Mouse (Mus musculus) ES-Bruce4 (cell line): Measurements from ENCODE around the gene Prok2. TPM values are rescaled to one million over a fixed set of nuclear protein-coding genes. Genes with fewer than 3 reads are reported as not detected.

Source experiments
- H3K27ac ChIP-seq: 2 replicates; pipeline ENCODE4 v1.5.1; 2012; ENCODE audit warnings: low read length, inconsistent platforms; ENCODE audit not compliant: insufficient read depth
- H3K27me3 ChIP-seq: 2 replicates; pipeline ENCODE4 v1.6.1; 2012; ENCODE audit warnings: mild to moderate bottlenecking, low read length, inconsistent platforms; ENCODE audit not compliant: control insufficient read depth, poor library complexity, insufficient read depth, severe bottlenecking
- H3K36me3 ChIP-seq: 2 replicates; pipeline ENCODE4 v1.6.1; 2012; ENCODE audit warnings: inconsistent platforms, mild to moderate bottlenecking, low read length, moderate library complexity; ENCODE audit not compliant: control insufficient read depth, poor library complexity, insufficient read depth, severe bottlenecking
- H3K4me1 ChIP-seq: one replicate; pipeline ENCODE4 v1.8.1; 2011; ENCODE audit warnings: low read length; ENCODE audit not compliant: control insufficient read depth, insufficient read depth
- H3K4me3 ChIP-seq: 2 replicates; pipeline ENCODE4 v1.5.1; 2011; ENCODE audit warnings: low read depth, mild to moderate bottlenecking, low read length
- H3K9ac ChIP-seq: 2 replicates; pipeline ENCODE4 v1.6.1; 2012; ENCODE audit warnings: low read depth, mild to moderate bottlenecking, inconsistent platforms; ENCODE audit not compliant: poor library complexity, severe bottlenecking
- H3K9me3 ChIP-seq: replicated peaks from 2 replicates; pipeline ENCODE4 v1.6.1; 2012; ENCODE audit warnings: mild to moderate bottlenecking, low read length, inconsistent platforms; ENCODE audit not compliant: control insufficient read depth, poor library complexity, insufficient read depth, severe bottlenecking
- CTCF ChIP-seq: IDR thresholded peaks from one replicate; pipeline ENCODE4 v1.8.1; 2011; ENCODE audit warnings: low read depth, low read length
- EP300 ChIP-seq: IDR thresholded peaks from 2 replicates; pipeline ENCODE4 v1.6.1; 2011; ENCODE audit warnings: low read depth, low read length; ENCODE audit not compliant: insufficient read depth
- POLR2A ChIP-seq: IDR thresholded peaks from one replicate; pipeline ENCODE4 v1.8.1; 2011; ENCODE audit warnings: low read length; ENCODE audit not compliant: insufficient read depth
- polyA plus RNA-seq: library from polyadenylated mRNA; stranded (reverse); fragments of >200 nt; gene quantifications from 2 replicates; pipeline ENCODE4 v1.2.4, GENCODE M21; 2011; ENCODE audit warnings: low read depth; ENCODE audit not compliant: missing spikeins, insufficient read depth, insufficient read length

Prok2 gene
- polyA plus RNA-seq, 1 experiment, result not detected

DNA sequence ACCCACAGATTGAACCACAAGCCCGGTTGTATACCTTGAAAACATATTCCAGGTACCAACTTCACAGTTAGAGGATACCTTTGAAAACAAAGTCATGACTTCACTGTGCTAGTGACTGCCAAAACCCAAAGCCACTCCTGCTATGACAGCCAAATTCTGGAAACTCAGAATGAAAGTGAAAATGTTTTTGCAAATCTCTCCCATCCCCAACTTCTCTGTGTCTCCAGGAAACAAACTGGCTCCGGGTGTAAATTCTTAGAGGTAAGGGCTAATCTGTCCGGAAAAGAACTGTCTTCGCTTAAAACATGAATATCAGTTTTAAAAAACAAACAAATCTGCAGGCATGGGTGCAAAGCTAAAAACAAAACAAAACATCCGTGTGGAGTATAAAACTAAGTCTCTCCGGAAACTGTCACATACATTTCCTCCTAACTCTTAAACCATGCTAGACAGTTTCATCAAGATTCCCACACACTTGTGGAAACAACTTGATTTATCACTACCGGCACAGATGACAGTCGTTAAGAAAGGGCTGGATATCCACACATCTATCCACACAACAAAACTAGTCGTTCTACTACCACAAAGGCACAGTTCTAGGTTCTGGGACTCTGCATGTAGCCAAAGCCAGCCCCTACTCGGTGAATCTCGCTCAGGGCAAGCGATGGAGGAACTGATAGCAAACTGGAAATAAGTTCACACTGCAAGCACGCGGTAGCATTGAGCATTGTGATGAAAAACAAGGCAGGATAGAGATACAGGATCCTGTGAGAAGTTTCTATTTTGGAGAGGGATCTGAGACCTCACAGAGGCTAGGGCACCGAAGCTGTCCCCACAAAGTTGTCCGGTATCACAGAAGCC, 60.5 kb downstream of the Prok2 start:
- H3K27ac ChIP-seq, result no peak overlapping the region
- peak overlapping the region; percentile 52 for H3K4me3 ChIP-seq
- no peaks in the 10 kb centered on the region for H3K9me3 ChIP-seq
- no peak for TF ChIP-seq EP300
- TF ChIP-seq CTCF, result no peak
- no peak for TF ChIP-seq POLR2A
- peaks cover 6% of the 10 kb centered on the region; the same call in 1 of the 2 replicates for H3K27me3 ChIP-seq
- no peaks in the 10 kb centered on the region for H3K36me3 ChIP-seq
- peak overlapping the region; percentile 41 for H3K9ac ChIP-seq
- H3K4me1 ChIP-seq, result no peaks in the 10 kb centered on the region

GRCm38 (mm10) chr6:99663232-99663631, 63.0 kb downstream of the Prok2 start:
- no peaks in the 10 kb centered on the region for H3K4me1 ChIP-seq
- TF ChIP-seq EP300, result no peak
- no peak for TF ChIP-seq POLR2A
- no peak for TF ChIP-seq CTCF
- no peaks in the 10 kb centered on the region for H3K36me3 ChIP-seq
- H3K27ac ChIP-seq, result no peak overlapping the region
- no peak overlapping the region for H3K9ac ChIP-seq
- H3K9me3 ChIP-seq, result no peaks in the 10 kb centered on the region
- H3K4me3 ChIP-seq, result no peak overlapping the region
- peaks cover 6% of the 10 kb centered on the region; the same call in 1 of the 2 replicates for H3K27me3 ChIP-seq

Other genes starting within 250 kb of the Prok2 start
- 31.7 and 33.5 TPM in 2 replicates for gene Foxp1, start 203.7 kb downstream of the Prok2 start, polyA plus RNA-seq
- 6.4 and 8.6 TPM in 2 replicates for gene Eif4e3, start 59.6 kb downstream of the Prok2 start, polyA plus RNA-seq
- gene Gm20696, start 59.6 kb downstream of the Prok2 start, polyA plus RNA-seq, result 0.24 TPM in 1 of 2 replicates, not detected in the other
- 2.1 and 2.9 TPM in 2 replicates for gene Gpr27, start 33.7 kb downstream of the Prok2 start, polyA plus RNA-seq